Mouse (Mus musculus): ENCODE data around the gene Stra6.

DNA sequence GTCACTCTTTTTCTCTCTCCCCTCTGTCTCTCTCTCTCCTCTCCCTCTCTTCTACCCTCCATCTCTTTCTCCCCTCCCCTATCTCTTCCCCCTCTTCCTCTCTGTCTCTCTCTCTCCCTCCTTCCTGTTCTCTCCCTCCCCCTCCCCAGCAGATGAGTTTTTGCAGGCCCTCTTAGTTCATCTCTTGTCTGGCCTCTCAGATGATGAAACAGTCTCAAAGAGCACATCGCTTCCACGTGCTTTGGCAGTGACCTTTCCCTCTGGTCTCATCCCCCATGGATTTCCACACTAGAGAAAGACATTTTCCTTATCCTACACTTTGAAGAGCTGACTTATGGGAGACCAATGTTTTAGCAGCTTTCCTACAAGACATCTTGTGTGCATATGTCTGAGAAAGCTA lies 109.3 kb downstream of the Stra6 start:
- no peak for TF ChIP-seq CTCF (IDR thresholded peaks at IDR 0.05; ENCODE audit: extremely low read depth, insufficient read depth, insufficient read length, insufficient replicate concordance)
- no peak for TF ChIP-seq POLR2A (IDR thresholded peaks at IDR 0.05; ENCODE audit: low read depth, low read length)

Data from spleen, adult 2 months (tissue).